Mouse (Mus musculus) T-cell, adult 2 months (primary cell): ENCODE measurements around the gene Fastkd5.
"Not testable (repeated sequence)": the region's sequence is repeated elsewhere in the genome, so short reads cannot be mapped to it uniquely, and the experiment has no call there.

Experiments
- DNase-seq: peaks from one replicate; pipeline ENCODE4 v3.0.0; 2022; ENCODE audit warnings: low spot score

Gene Fastkd5

GRCm38 (mm10) chr2:130577021-130577420 lies 52.8 kb downstream of the Fastkd5 start:
- DNase-seq = no peak

- DNase-seq = not testable (repeated sequence)
These were observed 53.3 kb downstream of the Fastkd5 start for GRCm38 (mm10) chr2:130576564-130576963.

GRCm38 (mm10) chr2:130575873-130576272 lies 54.0 kb downstream of the Fastkd5 start, which contains the start of gene Oxt:
TSS of gene Oxt (plus strand) at chr2:130576173.
- no peak for DNase-seq

- no peak for DNase-seq
These were observed 54.9 kb downstream of the Fastkd5 start for GRCm38 (mm10) chr2:130574960-130575359.

GRCm38 (mm10) chr2:130569926-130570325 lies 59.9 kb downstream of the Fastkd5 start:
- DNase-seq = no peak

GRCm38 (mm10) chr2:130568921-130569320 lies 60.9 kb downstream of the Fastkd5 start:
- DNase-seq = no peak

GRCm38 (mm10) chr2:130564983-130565382 lies 64.8 kb downstream of the Fastkd5 start:
- DNase-seq = no peak

- no peak for DNase-seq
These were observed 65.8 kb downstream of the Fastkd5 start for GRCm38 (mm10) chr2:130564063-130564462.
